Mouse (Mus musculus): ENCODE measurements at regions not wholly inside any gene's neighbourhood (a gene's known extent, or its start where the extent isn't known, plus 50 kb on each side); places are given as distances from the start of the nearest gene placed in this dataset.

GRCm38 (mm10) chr8:59499618-59500017 lies 587.2 kb upstream of the Galntl6 start:
- peak in 1 of 2 experiments; percentile 51 for DNase-seq (ENCODE audit: low spot score in 2 of 2)

- no peak for DNase-seq (ENCODE audit: low spot score in 2 of 2)
Observed at GRCm38 (mm10) chr8:59491392-59491791, 579.0 kb upstream of the Galntl6 start.

GRCm38 (mm10) chr8:59478257-59478656 lies 565.8 kb upstream of the Galntl6 start:
- no peak for DNase-seq (ENCODE audit: low spot score in 2 of 2)

- DNase-seq (ENCODE audit: low spot score in 2 of 2) = peak in 1 of 2 experiments; percentile 34
Observed at GRCm38 (mm10) chr8:59474195-59474594, 561.8 kb upstream of the Galntl6 start.

GRCm38 (mm10) chr8:59448622-59449021 lies 536.2 kb upstream of the Galntl6 start:
- DNase-seq (ENCODE audit: low spot score in 2 of 2) = no peak

- DNase-seq (ENCODE audit: low spot score in 2 of 2) = no peak
Observed at GRCm38 (mm10) chr8:59403659-59404058, 491.2 kb upstream of the Galntl6 start.

- no peak for DNase-seq (ENCODE audit: low spot score in 2 of 2)
Observed at GRCm38 (mm10) chr8:59389706-59390105, 477.3 kb upstream of the Galntl6 start.

GRCm38 (mm10) chr8:59384711-59385110 lies 472.3 kb upstream of the Galntl6 start:
- DNase-seq (ENCODE audit: low spot score in 2 of 2) = peak in 1 of 2 experiments; percentile 10

GRCm38 (mm10) chr8:59352983-59353382 lies 440.5 kb upstream of the Galntl6 start:
- DNase-seq (ENCODE audit: low spot score in 2 of 2) = peak; percentile 6 to 34

- no peak for DNase-seq (ENCODE audit: low spot score in 2 of 2)
Observed at GRCm38 (mm10) chr8:59334990-59335389, 422.6 kb upstream of the Galntl6 start.
